Mouse (Mus musculus) WW6 (cell line): ENCODE results near the gene Cdca7.

Source experiments
- DNase-seq: peaks from one replicate; pipeline ENCODE4 v3.0.0-alpha.2; 2013; ENCODE audit warnings: low read depth, low spot score

The Cdca7 gene

GRCm38 (mm10) chr2:72475797-72476485 is at the start of gene Cdca7:
Gene Cdca7, plus strand, starts transcription at chr2:72476159.
- DNase-seq, result peak; percentile 63

GRCm38 (mm10) chr2:72426776-72427175 is 49.2 kb upstream of the Cdca7 start:
- DNase-seq, result no peak

- no peak for DNase-seq
Measured at GRCm38 (mm10) chr2:72427288-72427687, 48.7 kb upstream of the Cdca7 start.

- DNase-seq, result no peak
Measured at GRCm38 (mm10) chr2:72438941-72439533, 36.9 kb upstream of the Cdca7 start.

- DNase-seq, result no peak
Measured at GRCm38 (mm10) chr2:72441010-72441409, 34.9 kb upstream of the Cdca7 start.

GRCm38 (mm10) chr2:72442825-72443224 is 33.1 kb upstream of the Cdca7 start:
- no peak for DNase-seq

GRCm38 (mm10) chr2:72443960-72444359 is 32.0 kb upstream of the Cdca7 start:
- DNase-seq, result no peak

- DNase-seq, result no peak
Measured at GRCm38 (mm10) chr2:72446106-72446505, 29.9 kb upstream of the Cdca7 start.

GRCm38 (mm10) chr2:72446615-72447014 is 29.3 kb upstream of the Cdca7 start:
- DNase-seq, result no peak

- no peak for DNase-seq
Measured at GRCm38 (mm10) chr2:72453563-72453962, 22.4 kb upstream of the Cdca7 start.

GRCm38 (mm10) chr2:72456189-72456588 is 19.8 kb upstream of the Cdca7 start:
- no peak for DNase-seq

GRCm38 (mm10) chr2:72464376-72465014 is 11.5 kb upstream of the Cdca7 start:
- DNase-seq, result no peak

GRCm38 (mm10) chr2:72467604-72468003 is 8.4 kb upstream of the Cdca7 start:
- no peak for DNase-seq

GRCm38 (mm10) chr2:72471415-72472070 is 4.4 kb upstream of the Cdca7 start:
- no peak for DNase-seq

GRCm38 (mm10) chr2:72474531-72475287 is 1.2 kb upstream of the Cdca7 start:
- DNase-seq, result no peak

- DNase-seq, result peak; percentile 13
Measured at GRCm38 (mm10) chr2:72475423-72475796, 549 bp upstream of the Cdca7 start.

- DNase-seq, result peak; percentile 18
Measured at GRCm38 (mm10) chr2:72476486-72477211, 690 bp downstream of the Cdca7 start.

GRCm38 (mm10) chr2:72477221-72477620 is 1.3 kb downstream of the Cdca7 start:
- no peak for DNase-seq

GRCm38 (mm10) chr2:72478176-72478575 is 2.2 kb downstream of the Cdca7 start:
- DNase-seq, result no peak

- no peak for DNase-seq
Measured at GRCm38 (mm10) chr2:72478921-72479320, 3.0 kb downstream of the Cdca7 start.

- no peak for DNase-seq
Measured at GRCm38 (mm10) chr2:72479818-72480217, 3.9 kb downstream of the Cdca7 start.
